Mouse (Mus musculus): ENCODE measurements around the gene 5730522E02Rik. TPM values are rescaled to one million over a fixed set of nuclear protein-coding genes. Genes with fewer than 3 reads are reported as not detected.

The 5730522E02Rik gene
- polyA plus RNA-seq, 1 experiment from 2014 or later: 1.5 TPM

Small RNA genes within 50 kb of the gene (microRNA-seq; reads per million reads assigned to microRNA genes)
- gene Mir6372: not detected

Other genes with a start within 250 kb of the 5730522E02Rik start
- gene Fancl, start 175.4 kb upstream of the 5730522E02Rik start, polyA plus RNA-seq (2015; fragmentation: Nextera tagmentation; extraction: Ambion mirVana): 23.9 and 24.1 TPM in 2 replicates